Mouse (Mus musculus) left cerebral cortex, adult 11 months (tissue): ENCODE data around the gene Gm12169.
"Not testable (repeated sequence)": the region's sequence is repeated elsewhere in the genome, so short reads cannot be mapped to it uniquely, and the experiment has no call there.

Experiments used
- DNase-seq: peaks from one replicate; pipeline ENCODE4 v3.0.0; 2022; ENCODE audit warnings: low spot score

The Gm12169 gene

DNA sequence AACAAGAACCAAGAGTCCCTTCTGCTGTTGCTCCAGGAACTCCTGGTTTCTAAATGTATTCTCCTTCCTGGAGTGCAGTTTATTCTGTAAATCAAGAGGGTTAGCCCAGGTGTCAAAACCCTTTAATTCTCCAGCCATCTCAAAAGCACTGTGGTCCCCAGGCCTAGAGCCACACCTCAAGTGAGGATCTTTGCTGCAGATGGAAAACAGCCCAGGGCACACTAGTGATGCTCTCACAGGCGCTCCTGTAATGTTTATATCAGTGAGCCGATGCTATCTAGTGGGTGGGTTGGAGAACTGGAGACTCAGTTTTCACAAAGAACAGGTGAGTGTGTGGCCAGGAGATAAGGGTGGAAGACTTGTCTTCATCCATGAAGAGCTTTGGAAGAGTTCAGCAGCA lies at the start of gene Gm12169:
TSS of gene Gm12169 (plus strand) at position 301 of the 400 bp plus-strand sequence.
- DNase-seq, result no peak

DNA sequence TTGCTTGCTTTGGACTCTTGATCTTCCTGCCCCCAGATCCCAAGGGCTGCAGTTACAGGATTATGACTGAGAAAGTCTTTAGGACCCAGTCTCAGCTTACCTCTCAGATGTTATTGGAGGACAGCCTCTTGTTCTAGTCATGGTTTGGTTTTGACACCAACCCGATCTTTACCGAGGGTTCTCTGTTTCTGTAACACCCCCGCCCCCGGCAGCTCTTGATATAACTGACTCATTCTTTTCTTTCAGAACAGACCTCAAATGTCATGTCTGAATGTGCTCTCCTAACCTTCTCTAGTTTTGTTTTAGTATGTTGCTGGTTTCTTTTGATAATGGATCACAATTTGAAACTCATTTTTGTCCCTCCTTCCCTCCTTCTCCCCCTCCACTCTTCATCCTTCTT lies 49.8 kb upstream of the Gm12169 start:
- no peak for DNase-seq

DNA sequence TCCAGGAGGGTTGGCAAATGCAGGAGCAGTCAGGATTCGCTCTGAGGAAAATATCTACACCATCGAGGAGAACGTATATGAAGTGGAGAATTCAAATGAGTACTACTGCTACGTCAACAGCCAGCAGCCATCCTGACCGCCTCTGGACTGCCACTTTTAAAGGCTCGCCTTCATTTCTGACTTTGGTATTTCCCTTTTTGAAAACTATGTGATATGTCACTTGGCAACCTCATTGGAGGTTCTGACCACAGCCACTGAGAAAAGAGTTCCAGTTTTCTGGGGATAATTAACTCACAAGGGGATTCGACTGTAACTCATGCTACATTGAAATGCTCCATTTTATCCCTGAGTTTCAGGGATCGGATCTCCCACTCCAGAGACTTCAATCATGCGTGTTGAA lies 44.7 kb upstream of the Gm12169 start:
- DNase-seq, result no peak

DNA sequence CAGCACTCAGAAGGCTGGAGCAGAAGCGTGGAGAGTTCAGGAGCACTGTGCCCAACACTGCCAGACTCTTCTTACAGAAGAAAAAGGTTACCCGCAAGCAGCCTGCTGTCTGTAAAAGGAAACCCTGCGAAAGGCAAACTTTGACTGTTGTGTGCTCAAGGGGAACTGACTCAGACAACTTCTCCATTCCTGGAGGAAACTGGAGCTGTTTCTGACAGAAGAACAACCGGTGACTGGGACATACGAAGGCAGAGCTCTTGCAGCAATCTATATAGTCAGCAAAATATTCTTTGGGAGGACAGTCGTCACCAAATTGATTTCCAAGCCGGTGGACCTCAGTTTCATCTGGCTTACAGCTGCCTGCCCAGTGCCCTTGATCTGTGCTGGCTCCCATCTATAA lies 43.5 kb upstream of the Gm12169 start:
- DNase-seq, result peak; percentile 4

DNA sequence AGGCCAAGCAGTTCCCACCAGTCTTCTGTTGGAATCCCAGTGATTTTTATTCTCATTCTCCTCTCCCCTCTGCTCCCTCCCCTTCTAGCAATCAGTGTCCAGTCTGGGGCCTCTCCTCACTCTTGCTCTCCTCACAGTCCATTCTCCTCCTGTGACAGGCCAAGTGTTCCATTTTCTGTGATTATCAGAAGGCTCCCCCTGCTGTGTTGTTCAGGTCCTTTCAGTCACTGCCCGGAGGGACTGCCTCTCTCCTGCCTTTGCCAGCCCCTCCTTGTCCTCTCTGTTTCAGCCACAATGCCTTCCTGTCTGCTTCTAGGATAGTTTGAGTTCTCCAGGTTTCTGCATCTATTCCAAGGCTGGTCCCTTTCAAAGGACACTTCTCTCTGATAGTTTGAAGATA lies 35.8 kb upstream of the Gm12169 start:
- no peak for DNase-seq

DNA sequence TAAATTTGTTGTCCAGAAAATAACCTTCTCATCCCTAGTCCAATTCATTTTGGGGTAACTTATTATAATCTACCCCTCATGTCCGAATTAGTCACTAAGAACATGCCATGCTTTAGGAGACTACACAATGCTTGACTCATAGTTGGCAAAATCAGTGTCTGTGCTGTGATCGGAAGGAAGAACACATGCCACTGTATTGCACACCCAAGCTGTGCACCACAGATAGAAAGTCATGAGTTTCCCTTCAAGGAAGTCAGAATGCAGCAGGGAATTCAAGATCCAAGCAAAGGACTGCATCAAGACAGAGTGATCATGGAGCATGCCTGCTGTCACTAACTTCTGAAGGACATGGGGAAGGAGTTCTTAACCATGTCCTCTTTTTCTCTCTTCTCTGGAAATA lies 35.4 kb upstream of the Gm12169 start:
- DNase-seq, result no peak

DNA sequence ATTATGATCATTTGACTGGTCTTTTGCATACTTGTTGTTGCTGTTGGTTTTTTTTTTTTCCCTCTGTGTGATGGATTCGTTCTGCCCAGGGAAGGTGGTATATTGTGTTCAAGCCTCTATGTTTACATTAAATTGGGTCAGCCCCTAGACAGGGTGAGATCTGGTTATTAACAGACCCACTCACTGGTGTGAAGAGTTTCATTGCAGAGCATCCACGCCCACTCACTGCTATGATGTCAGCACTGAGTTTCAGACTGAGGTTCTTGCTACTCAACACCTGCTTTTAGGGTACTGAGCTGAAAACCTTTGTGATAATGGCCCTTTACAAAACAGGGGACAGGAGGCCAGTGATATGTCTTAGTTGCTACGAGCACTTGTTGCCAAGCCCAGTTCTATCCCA lies 16.9 kb upstream of the Gm12169 start:
- DNase-seq, result no peak

DNA sequence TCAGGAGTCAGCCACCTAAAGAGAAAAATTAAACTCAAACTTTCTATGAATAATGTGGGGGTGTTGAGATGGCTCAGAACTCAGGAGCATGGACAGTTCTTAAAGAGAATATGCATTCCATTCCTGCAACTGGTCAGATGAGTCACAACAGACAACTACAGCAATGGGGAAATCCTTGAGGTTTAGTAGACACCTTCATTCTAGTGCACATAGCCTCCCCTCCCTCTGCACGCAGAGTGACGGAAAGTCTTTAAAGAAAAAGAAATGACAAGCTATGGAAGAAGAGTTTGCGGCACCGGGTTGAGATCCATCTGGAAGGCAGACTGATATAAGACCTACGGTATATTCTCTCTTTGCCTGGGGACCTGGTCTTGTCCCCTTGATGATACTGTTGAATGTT lies 14.1 kb upstream of the Gm12169 start:
- no peak for DNase-seq

DNA sequence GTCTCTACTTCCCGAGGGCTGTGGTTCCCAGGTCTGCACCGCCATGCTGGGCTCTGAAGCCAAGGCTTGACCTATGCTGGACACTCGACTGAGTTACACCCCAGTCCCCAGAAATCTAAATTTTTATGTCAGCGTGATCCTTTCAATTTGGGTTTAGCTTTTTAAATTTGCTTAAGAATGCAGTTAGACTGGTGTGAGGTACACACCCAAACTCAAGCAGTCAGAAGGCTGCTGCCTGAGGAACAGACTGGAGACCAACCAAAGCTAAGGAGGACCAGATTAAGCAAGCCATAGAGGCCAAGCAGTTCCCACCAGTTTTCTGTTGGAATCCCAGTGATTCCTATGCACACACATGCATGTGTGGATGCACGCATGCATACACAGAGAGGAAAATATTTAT lies 2.7 kb upstream of the Gm12169 start:
- not testable (repeated sequence) for DNase-seq

DNA sequence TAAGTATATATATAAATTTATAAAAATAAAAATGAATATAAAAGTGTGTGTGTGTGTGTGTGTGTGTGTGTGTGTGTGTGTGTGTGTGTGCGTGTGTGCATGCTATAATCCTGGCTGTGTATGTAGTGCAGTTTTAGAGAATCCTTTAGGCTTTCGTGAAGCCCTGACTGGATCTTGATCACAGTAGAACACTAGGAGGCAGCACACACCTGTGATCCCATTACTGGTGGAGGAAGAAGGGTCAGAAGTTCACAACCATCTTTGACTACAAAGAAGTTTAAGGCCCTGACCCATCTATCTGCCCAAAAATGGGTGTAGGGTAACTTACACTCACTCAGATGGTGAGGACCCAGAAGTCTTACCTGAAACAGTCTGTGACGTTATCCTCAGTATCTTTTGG lies 1.3 kb upstream of the Gm12169 start:
- no peak for DNase-seq

DNA sequence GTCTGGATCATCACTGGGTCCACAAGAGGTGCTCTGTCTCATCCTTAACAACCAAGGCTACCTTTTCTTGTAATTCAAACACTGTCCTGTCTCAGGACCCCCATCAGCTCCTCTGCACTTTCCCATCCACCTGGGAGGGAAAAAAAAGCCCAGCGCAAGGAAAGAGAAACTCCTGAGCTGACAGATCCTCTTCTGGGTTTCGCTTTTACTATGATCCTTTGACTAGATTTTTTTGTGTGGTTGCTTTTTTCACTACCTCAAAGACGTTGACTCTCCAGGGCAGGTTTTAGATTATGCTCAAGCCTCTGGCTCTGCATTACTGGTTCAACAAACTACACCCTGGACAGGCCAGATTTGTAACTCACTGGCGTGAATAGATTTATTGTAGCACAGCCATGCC lies 6.1 kb downstream of the Gm12169 start:
- DNase-seq, result no peak

DNA sequence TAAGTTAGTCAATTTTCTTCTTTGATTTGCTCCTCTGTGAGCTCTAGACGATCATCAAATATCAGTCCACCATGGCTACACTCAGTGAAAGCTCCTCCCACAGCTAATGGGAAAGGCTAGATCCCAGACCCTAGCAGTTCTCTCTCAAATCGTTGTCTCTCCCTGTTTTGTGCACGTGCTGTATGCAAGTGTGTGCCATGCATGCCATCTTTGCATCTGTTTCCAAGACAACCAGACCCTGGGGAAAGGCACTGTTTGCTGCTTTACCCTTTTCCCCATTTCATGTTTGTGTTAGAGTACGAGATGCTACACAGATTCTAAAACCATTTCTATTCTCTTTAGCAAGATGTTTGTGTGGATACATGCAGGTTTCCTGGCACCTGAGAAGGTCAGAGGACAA lies 13.0 kb downstream of the Gm12169 start:
- DNase-seq, result no peak

DNA sequence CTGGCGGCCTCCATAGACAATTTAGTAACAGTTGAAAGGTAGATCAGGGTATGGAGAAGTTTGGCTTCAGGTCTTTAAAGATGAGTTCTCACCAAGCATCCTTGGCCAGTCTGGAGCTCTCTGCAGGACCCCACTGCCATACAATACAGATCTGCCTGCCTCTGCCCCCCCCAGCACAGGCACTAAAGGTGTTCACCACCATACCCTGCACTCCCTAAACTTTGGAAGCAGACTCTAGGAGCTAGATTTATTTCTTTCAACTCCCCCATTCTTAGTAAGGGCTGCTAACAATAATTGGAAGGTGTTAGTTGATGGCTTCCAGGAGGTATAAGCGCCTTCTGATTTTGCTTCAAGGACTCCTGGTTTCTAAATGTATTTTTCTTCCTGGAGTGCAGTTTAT lies 19.5 kb downstream of the Gm12169 start:
- no peak for DNase-seq

DNA sequence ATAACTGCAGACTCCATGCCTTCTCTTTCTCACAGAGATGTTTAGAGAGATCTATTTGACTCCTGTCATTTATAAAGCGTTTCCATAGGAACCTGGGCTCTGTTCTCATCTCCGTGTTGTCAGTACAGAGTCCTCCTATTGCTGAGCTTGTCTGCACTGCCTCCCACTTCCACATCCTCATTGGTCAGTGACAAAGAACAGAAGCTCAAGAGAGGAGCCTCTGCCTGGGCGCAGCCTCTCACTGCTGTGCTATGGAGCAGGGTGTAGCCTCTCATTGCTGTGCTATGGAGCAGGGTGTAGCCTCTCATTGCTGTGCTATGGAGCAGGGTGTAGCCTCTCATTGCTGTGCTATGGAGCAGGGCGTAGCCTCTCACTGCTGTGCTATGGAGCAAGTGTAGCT lies 25.7 kb downstream of the Gm12169 start:
- DNase-seq, result no peak

DNA sequence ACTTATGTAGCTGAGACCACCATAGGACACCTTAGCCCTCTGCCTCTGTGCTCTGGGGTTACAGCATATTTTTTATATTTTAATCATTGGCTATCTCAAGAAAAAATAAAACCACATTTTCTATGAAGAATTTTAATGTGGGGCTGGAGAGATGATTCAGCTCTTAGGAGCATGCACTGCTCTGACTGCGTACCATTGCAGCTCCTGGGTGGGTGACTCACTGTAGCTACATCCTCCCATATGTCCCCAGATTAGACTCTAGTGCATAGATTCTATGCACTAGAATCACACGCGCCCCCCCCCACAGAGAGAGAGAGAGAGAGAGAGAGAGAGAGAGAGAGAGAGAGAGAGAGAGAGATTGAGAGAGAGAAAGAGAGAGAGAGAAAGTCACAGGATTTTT lies 28.7 kb downstream of the Gm12169 start:
- no peak for DNase-seq

DNA sequence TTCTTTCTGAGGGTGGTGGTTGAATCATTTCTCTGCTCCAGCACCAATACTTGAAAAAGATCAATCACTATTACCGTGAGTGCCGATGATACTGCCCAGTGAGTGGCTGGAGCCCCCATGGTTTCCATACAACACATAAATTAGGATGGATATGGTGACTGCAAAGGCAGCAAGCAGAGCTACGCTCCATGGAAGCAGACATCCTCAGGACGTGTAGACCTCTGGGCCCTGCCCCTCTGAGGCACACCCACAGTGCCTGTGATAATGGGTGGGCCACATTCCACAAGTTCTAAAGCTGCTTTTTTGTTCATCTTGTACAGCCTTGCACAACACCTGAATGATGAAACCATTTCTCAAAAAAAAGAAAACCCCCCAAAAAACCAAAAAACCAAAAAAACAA lies 37.1 kb downstream of the Gm12169 start:
- no peak for DNase-seq

DNA sequence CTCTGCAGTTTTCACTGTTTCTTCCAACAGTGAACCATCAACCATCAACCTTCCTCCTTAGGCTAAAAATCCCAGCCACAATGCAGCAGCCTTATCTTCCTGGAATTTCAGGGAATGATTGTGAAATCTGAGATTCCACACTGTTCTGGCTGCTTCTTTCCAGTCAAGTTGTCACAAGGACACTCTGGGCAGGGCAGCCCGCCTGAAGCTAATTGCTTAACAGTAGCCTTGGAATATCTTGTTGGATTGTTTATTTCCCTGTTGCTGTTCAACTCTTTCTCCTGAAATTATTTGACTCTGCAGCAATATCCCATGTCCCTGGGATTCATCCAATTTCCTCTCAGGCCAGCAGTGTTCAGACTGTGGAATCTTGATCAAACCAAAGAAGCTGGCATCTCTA lies 40.7 kb downstream of the Gm12169 start:
- DNase-seq, result no peak

DNA sequence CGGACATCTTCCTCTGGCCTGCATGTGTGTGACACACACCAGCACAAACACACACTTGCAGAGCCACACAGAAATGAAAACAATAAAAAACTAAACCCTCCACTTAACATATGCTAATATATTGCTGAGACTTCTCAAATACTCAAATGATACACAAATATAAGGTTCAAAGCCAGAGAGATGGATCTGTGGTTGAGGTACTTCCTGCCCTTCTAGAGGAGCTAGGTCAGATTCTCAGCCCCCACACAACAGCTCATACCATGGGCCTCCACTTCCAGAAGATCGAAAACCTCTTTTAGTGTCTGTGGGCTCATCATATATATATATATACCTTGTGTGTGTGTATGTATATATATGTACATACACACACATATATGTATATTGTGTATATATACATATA lies 42.0 kb downstream of the Gm12169 start:
- DNase-seq, result no peak

DNA sequence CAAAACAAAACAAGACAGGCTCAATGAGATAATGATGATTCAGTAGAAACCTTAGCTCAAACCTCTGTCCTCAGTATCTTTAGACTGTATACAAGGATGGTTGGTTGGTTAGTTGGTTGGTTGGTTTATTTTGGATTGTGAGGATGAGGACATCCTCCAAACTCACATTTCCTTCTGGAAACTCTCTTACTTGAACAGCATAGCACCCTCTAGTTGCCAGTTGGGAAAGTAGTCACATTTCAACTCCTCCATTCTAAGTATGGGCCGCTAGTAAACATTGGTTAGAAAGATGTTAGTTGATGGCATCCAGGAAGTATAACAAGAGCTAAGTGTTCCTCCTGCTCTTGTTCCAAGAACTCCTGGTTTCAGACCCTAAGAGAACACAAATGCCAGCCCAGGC lies 45.1 kb downstream of the Gm12169 start:
- DNase-seq, result no peak

DNA sequence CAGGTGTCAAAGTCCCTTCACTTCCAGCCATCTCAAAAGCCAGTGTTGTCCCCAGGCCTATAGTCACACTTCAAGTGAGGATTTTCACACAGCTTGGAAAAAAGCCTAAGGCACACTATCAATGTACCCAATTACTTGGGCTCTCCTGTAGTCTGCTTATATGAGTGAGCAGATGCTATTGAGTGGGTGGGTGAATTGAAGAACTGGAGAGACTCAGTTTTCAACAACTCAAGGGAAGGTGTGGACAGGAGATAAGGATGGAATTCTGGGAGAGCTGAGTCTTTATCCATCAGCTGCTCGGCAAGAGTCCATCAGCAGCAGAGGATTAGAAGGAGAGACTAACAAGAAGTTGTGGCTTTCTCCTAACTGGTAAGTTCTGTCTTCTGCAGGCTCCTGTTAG lies 47.3 kb downstream of the Gm12169 start, which contains the start of gene BC053393:
TSS of gene BC053393 (plus strand) at position 210 of the 400 bp plus-strand sequence.
- peak; percentile 31 for DNase-seq

DNA sequence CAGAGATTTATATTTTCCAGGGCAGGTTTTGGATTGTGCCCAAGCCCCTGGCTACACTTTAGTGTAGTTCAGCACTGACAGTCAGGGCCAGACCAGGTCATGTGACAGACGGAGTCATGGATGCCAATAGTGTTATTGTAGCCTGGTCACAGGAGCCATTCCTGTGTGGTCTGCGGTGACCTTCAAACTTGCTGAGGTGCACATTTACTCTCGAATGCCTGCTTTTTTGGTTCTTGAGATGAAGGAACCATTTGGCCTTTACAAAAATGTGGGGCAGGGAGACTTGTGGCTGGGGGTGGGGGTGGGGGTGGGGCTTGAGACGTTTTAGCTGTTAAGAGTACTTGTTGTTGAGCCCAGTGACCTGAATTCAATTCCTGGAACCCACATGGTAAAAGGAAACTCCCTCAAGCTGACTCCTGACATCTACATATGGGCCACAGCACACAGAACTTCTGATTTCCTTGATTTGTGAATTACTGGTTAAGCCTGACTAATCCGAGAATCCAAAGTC lies 54.8 kb downstream of the Gm12169 start:
- no peak for DNase-seq

DNA sequence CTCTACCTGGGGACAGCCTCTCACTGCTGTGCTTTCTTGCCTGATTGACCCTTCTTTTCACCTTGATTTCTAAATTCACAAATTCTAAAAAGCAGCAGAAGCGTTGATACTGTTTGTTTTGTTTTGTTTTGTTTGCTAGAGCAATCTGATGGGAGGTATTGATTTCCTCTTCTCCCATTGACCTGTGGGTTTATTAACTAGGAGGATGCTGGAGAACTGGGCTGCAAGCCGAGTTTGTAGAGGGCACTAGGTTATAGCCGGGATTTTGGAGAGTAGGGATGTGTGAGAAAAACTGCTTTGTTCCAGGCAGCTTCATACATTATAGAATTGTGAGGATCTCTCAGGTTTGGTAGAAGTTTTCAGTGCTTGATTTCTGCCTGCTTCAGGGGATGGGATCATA lies 56.4 kb downstream of the Gm12169 start:
- DNase-seq, result no peak

DNA sequence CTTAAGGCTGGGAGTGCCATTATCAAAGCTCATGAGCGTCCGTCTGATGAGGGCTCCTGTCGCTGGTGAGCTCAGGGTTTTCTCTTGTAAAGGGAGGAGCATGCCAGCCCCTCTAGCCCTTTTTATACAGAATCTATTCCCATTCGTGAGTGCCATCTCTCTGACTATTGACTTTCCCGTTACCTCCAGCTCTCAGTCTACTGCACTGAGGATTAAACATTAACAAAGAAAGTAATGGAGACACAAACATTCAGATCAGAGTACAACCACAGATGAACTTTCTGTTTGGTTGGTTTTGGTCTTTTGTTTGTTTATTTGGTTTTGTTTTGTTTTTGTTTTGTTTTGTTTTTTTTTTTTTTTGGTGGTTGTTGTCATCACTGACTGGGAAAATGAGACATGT lies 58.7 kb downstream of the Gm12169 start:
- no peak for DNase-seq
